Mouse (Mus musculus) thymus, adult 2 months (tissue): Measurements from ENCODE around the gene Wrnip1. TPM values are rescaled to one million over a fixed set of nuclear protein-coding genes. Genes with fewer than 3 reads are reported as not detected.

Source experiments
- DNase-seq: peaks from one replicate; pipeline ENCODE4 v3.0.0; 2021
- H3K27ac ChIP-seq: fragments of 200-500 bp; 2 replicates; pipeline ENCODE4 v1.5.1; 2012; ENCODE audit warnings: low read length, control low read depth; ENCODE audit not compliant: control insufficient read depth, insufficient read depth
- H3K27me3 ChIP-seq: fragments of 200-500 bp; 2 replicates; pipeline ENCODE4 v1.6.1; 2012; ENCODE audit warnings: mild to moderate bottlenecking, low read length, moderate library complexity, mixed read lengths; ENCODE audit not compliant: control insufficient read depth, insufficient read depth
- H3K36me3 ChIP-seq: fragments of 200-500 bp; 2 replicates; pipeline ENCODE4 v1.6.1; 2012; ENCODE audit warnings: mild to moderate bottlenecking, low read length, moderate library complexity; ENCODE audit not compliant: control insufficient read depth, insufficient read depth
- H3K4me1 ChIP-seq: fragments of 200-500 bp; replicated peaks from 2 replicates; pipeline ENCODE4 v1.6.1; 2012; ENCODE audit warnings: low read length; ENCODE audit not compliant: control insufficient read depth, insufficient read depth
- H3K4me3 ChIP-seq: fragments of 200-500 bp; 2 replicates; pipeline ENCODE4 v1.5.1; 2012; ENCODE audit warnings: mild to moderate bottlenecking, low read length, control low read depth, moderate library complexity; ENCODE audit not compliant: control insufficient read depth, insufficient read depth
- CTCF ChIP-seq: fragments of 200-500 bp; IDR thresholded peaks from 2 replicates; pipeline ENCODE4 v1.5.1; 2012; ENCODE audit warnings: mild to moderate bottlenecking, control low read depth, low read length, moderate library complexity, borderline replicate concordance; ENCODE audit not compliant: control insufficient read depth, poor library complexity, insufficient read depth; ENCODE audit errors: extremely low read depth
- POLR2A ChIP-seq: fragments of 200-500 bp; IDR thresholded peaks from 2 replicates; pipeline ENCODE4 v1.6.1; 2012; ENCODE audit warnings: mild to moderate bottlenecking, low read length, control low read depth, moderate library complexity; ENCODE audit not compliant: control insufficient read depth, poor library complexity, insufficient read depth; ENCODE audit errors: extremely low read depth
- WGBS: fragments of 180-500 bp; shearing (Covaris S2); methylation state at CpG from one replicate; pipeline ENCODE4 v1.1.7; 2018; 5-methylcytosine and 5-hydroxymethylcytosine counted together
- polyA plus RNA-seq: library from polyadenylated mRNA; depleted of rRNA; stranded (reverse); fragments of >200 nt; gene quantifications from 2 replicates; pipeline ENCODE4 v1.2.3, GENCODE M21; 2012

Gene Wrnip1
- polyA plus RNA-seq, 1 experiment = 61.7 TPM

GRCm38 (mm10) chr13:32789781-32790180 lies 12.1 kb upstream of the Wrnip1 start:
- no peaks in the 10 kb centered on the region for H3K27me3 ChIP-seq
- H3K36me3 ChIP-seq = no peaks in the 10 kb centered on the region
- no peak overlapping the region for H3K27ac ChIP-seq
- no peak for DNase-seq
- TF ChIP-seq POLR2A (no peak), CTCF (no peak)
- 74% methylated on average over 4 of the region's 4 CpGs for WGBS
- H3K4me3 ChIP-seq = no peak overlapping the region
- no peaks in the 10 kb centered on the region for H3K4me1 ChIP-seq

GRCm38 (mm10) chr13:32794619-32795018 lies 7.2 kb upstream of the Wrnip1 start:
- no peak overlapping the region for H3K4me3 ChIP-seq
- no peaks in the 10 kb centered on the region for H3K36me3 ChIP-seq
- no peak overlapping the region for H3K27ac ChIP-seq
- H3K27me3 ChIP-seq = no peaks in the 10 kb centered on the region
- no peaks in the 10 kb centered on the region for H3K4me1 ChIP-seq
- no peak for DNase-seq
- 94% methylated on average over 2 of the region's 2 CpGs for WGBS
- TF ChIP-seq CTCF (no peak), POLR2A (no peak)

- no peak overlapping the region for H3K27ac ChIP-seq
- H3K4me3 ChIP-seq = no peak overlapping the region
- no peak for TF ChIP-seq CTCF
- TF ChIP-seq POLR2A = no peak
- no peaks in the 10 kb centered on the region for H3K27me3 ChIP-seq
- WGBS = 86% methylated on average over 5 of the region's 5 CpGs
- H3K36me3 ChIP-seq = no peaks in the 10 kb centered on the region
- no peaks in the 10 kb centered on the region for H3K4me1 ChIP-seq
- no peak for DNase-seq
These were observed 6.7 kb upstream of the Wrnip1 start for GRCm38 (mm10) chr13:32795166-32795565.

- Histone ChIP-seq H3K4me3 (no peak overlapping the region), H3K36me3 (no peaks in the 10 kb centered on the region), H3K27ac (no peak overlapping the region), H3K4me1 (no peaks in the 10 kb centered on the region), H3K27me3 (no peaks in the 10 kb centered on the region)
- 94% methylated on average over 1 of the region's 1 CpGs for WGBS
- TF ChIP-seq POLR2A = no peak
- TF ChIP-seq CTCF = no peak
- DNase-seq = no peak
These were observed 4.8 kb upstream of the Wrnip1 start for GRCm38 (mm10) chr13:32797085-32797484.

- H3K4me1 ChIP-seq = peaks cover 7% of the 10 kb centered on the region
- 68% methylated on average over 2 of the region's 2 CpGs for WGBS
- H3K36me3 ChIP-seq = no peaks in the 10 kb centered on the region
- no peak overlapping the region for H3K4me3 ChIP-seq
- no peak for TF ChIP-seq POLR2A
- no peak for TF ChIP-seq CTCF
- no peak overlapping the region for H3K27ac ChIP-seq
- no peaks in the 10 kb centered on the region for H3K27me3 ChIP-seq
- DNase-seq = no peak
These were observed 2.7 kb upstream of the Wrnip1 start for GRCm38 (mm10) chr13:32799131-32799530.

GRCm38 (mm10) chr13:32800859-32801258 lies 979 bp upstream of the Wrnip1 start:
- H3K27me3 ChIP-seq = no peaks in the 10 kb centered on the region
- H3K4me1 ChIP-seq = peaks cover 7% of the 10 kb centered on the region
- peak; percentile 41 for DNase-seq
- H3K4me3 ChIP-seq = no peak overlapping the region
- no peak for TF ChIP-seq CTCF
- TF ChIP-seq POLR2A = no peak
- H3K36me3 ChIP-seq = no peaks in the 10 kb centered on the region
- no peak overlapping the region for H3K27ac ChIP-seq
